Mouse (Mus musculus) liver, adult 2 months (tissue): ENCODE data around the gene Gm2696. TPM values are rescaled to one million over a fixed set of nuclear protein-coding genes. Genes with fewer than 3 reads are reported as not detected.
"Not testable (repeated sequence)": the region's sequence is repeated elsewhere in the genome, so short reads cannot be mapped to it uniquely, and the experiment has no call there.

Experiments
- DNase-seq: peaks from one replicate; pipeline ENCODE4 v3.0.0-alpha.2; 2011; ENCODE audit warnings: low read depth, low spot score; ENCODE audit errors: extremely low read depth
- H3K27ac ChIP-seq: fragments of 200-500 bp; replicated peaks from 2 replicates; pipeline ENCODE4 v1.5.1; 2012; ENCODE audit warnings: low read depth, mild to moderate bottlenecking, control low read depth, inconsistent platforms, low read length; ENCODE audit not compliant: insufficient read depth
- H3K27me3 ChIP-seq: fragments of 200-500 bp; 2 replicates; pipeline ENCODE4 v1.6.1; 2012; ENCODE audit warnings: mild to moderate bottlenecking, moderate library complexity, low read length, inconsistent platforms; ENCODE audit not compliant: control insufficient read depth, insufficient read depth
- H3K36me3 ChIP-seq: fragments of 200-500 bp; 2 replicates; pipeline ENCODE4 v1.6.1; 2012; ENCODE audit warnings: low read length, inconsistent platforms; ENCODE audit not compliant: control insufficient read depth, insufficient read depth
- H3K4me1 ChIP-seq: fragments of 200-500 bp; 2 replicates; pipeline ENCODE4 v1.6.1; 2011; ENCODE audit warnings: low read length; ENCODE audit not compliant: control insufficient read depth, insufficient read depth
- H3K4me3 ChIP-seq: fragments of 200-500 bp; 2 replicates; pipeline ENCODE4 v1.5.1; 2011; ENCODE audit warnings: low read depth, mild to moderate bottlenecking, control low read depth, low read length, moderate library complexity; ENCODE audit not compliant: insufficient read depth
- H3K79me2 ChIP-seq: fragments of 200-500 bp; 2 replicates; pipeline ENCODE4 v1.6.1; 2012; ENCODE audit warnings: inconsistent platforms, mild to moderate bottlenecking, low read length, moderate library complexity; ENCODE audit not compliant: control insufficient read depth, insufficient read depth
- H3K9ac ChIP-seq: fragments of 200-500 bp; 2 replicates; pipeline ENCODE4 v1.6.1; 2012; ENCODE audit warnings: low read depth, mild to moderate bottlenecking, control low read depth, inconsistent platforms, low read length
- CTCF ChIP-seq: fragments of 200-500 bp; IDR thresholded peaks from 2 replicates; pipeline ENCODE4 v1.5.1; 2011; ENCODE audit warnings: low read depth, low read length, control low read depth
- POLR2A ChIP-seq: fragments of 200-500 bp; IDR thresholded peaks from 2 replicates; pipeline ENCODE4 v1.6.1; 2011; ENCODE audit warnings: low read length, control low read depth; ENCODE audit not compliant: insufficient read depth; ENCODE audit errors: extremely low read depth
- WGBS: fragments of 180-500 bp; shearing (Covaris S2); methylation state at CpG from one replicate; pipeline ENCODE4 v1.1.7; 2018; 5-methylcytosine and 5-hydroxymethylcytosine counted together
- polyA plus RNA-seq: library from polyadenylated mRNA; depleted of rRNA; stranded (reverse); fragments of >200 nt; gene quantifications from 2 replicates; pipeline ENCODE4 v1.2.3, GENCODE M21; 2012
- total RNA-seq: library from RNA; depleted of rRNA; stranded (reverse); fragments of >200 nt; gene quantifications from 2 replicates; pipeline ENCODE4 v1.2.3, GENCODE M21; 2014

Gm2696 gene
- total and polyA plus RNA-seq, 2 experiments, result not detected

DNA sequence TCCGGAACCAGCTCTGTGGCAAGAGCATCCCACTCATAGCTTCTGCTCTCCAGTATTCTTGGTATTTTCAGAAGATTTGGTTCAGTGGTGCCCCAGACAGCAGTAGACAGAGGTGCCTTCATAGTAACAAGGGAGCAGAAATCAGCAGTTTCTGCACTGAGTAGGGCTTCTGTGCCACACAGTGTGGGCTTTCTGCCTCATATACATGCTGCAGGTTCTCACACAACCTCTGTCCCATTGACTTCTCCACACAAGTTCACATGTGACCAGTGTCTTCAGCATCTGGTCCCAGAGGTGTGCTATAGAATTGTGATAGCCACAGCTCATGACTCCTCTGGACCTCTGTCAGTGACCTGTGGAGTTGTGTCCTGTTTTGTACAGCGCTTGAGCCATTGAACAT is 25.9 kb upstream of the Gm2696 start:
- no peak for DNase-seq
- no peak overlapping the region for H3K4me3 ChIP-seq
- H3K9ac ChIP-seq, result no peak overlapping the region
- TF ChIP-seq POLR2A, result no peak
- TF ChIP-seq CTCF, result no peak
- no peaks in the 10 kb centered on the region for H3K4me1 ChIP-seq
- 75% methylated on average over 2 of the region's 2 CpGs for WGBS
- H3K79me2 ChIP-seq, result no peaks in the 10 kb centered on the region
- H3K27ac ChIP-seq, result no peak overlapping the region
- H3K27me3 ChIP-seq, result no peaks in the 10 kb centered on the region
- no peaks in the 10 kb centered on the region for H3K36me3 ChIP-seq

DNA sequence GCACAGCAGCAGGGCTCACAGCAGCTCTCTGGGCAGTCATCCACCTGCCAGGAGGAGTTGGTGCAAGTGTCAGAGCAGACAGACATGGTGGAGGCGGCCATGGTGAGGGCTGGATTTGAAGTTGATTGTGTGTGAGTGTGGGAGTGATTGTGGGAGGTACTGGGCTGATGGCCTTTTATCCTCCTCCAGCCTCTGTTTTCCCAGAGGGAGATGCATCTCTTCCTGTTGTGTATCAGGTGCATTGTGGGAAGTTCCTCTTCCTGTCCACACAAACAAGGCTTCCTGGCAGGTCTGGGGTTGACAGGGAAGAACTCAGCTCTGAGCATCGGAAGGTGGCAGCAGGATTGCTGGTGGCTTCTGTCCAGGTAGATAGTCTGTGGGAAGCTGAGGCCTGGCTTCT is 19.5 kb upstream of the Gm2696 start, which contains the start of gene Gm9639:
Gene Gm9639, minus strand, starts transcription at position 101 of the 400 bp plus-strand sequence.
- 51% methylated on average over 2 of the region's 2 CpGs for WGBS
- no peaks in the 10 kb centered on the region for H3K27me3 ChIP-seq
- TF ChIP-seq CTCF (no peak), POLR2A (no peak)
- no peak within 1 kb of the TSS for H3K27ac ChIP-seq
- H3K79me2 ChIP-seq, result no peaks in the 10 kb centered on the region
- H3K4me3 ChIP-seq, result no peak within 1 kb of the TSS
- no peak within 1 kb of the TSS for H3K9ac ChIP-seq
- no peak for DNase-seq
- H3K36me3 ChIP-seq, result no peaks in the 10 kb centered on the region
- no peaks in the 10 kb centered on the region for H3K4me1 ChIP-seq

DNA sequence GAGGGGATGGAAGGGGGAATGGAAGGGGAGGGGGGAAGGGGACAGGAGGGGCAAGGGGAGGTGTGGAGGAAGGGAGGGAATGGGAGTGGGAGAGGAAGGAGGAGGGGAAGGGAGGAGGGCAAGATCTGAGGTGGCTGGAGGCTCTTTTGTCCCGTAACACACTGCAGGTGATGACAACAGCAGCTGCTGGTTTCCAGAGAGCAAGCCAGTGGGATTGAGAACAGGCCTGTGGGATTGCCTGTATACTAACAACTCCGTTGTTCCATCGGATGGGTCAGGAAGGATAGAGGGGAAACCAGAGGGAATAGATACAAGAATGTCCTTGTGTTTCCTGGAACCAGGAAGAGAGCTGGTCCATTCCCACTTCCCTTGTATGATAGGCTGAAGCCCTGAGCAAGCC is 16.8 kb upstream of the Gm2696 start:
- TF ChIP-seq CTCF (no peak), POLR2A (no peak)
- 35% methylated on average over 3 of the region's 3 CpGs for WGBS
- DNase-seq, result no peak

DNA sequence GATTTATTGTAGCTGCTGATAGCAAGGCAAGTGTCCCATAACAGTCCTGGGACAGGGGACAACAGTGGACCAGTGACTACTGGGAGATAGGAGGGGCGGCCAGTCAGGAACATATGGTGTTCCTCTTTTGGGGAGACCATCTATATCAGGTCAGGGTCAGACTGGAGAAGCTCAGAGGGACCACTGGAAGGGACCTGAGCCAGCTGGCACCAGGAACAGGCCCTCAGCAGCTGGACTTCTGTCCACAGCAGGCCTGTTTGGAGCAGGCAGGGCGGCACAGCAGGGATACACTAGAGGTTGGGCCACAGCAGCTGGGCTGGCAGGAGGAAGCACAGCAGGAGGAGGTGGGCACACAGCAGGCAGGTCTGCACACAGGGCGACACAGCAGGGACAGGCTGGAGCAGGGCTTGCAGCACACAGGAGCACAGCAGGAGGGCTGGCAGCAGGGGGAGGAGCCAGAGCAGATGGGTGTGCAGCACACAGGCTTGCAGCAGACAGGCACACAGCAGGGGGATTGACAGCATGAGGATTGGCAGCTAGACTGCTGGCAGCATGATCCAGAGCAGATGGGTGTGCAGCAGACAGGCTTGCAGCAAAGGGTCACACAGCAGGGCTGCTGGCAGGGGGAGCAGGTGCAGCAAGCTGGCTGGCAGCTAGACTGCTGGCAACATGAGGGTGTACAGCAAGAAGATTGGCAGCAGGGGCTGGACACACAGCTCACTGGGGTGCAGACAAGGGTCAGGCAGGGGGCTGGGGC is 16.1 kb upstream of the Gm2696 start:
- not testable (repeated sequence) for H3K27ac ChIP-seq, H3K4me1 ChIP-seq, H3K9ac ChIP-seq, H3K27me3 ChIP-seq, H3K4me3 ChIP-seq, H3K79me2 ChIP-seq, H3K36me3 ChIP-seq, DNase-seq
- 69% methylated on average over 3 of the region's 3 CpGs for WGBS

More for the DNA sequence above, 16.8 kb upstream of the Gm2696 start:
- Histone ChIP-seq H3K27me3 (no peaks in the 10 kb centered on the region), H3K4me1 (no peaks in the 10 kb centered on the region), H3K27ac (no peak overlapping the region), H3K4me3 (no peak overlapping the region), H3K36me3 (no peaks in the 10 kb centered on the region), H3K9ac (no peak overlapping the region), H3K79me2 (no peaks in the 10 kb centered on the region)

DNA sequence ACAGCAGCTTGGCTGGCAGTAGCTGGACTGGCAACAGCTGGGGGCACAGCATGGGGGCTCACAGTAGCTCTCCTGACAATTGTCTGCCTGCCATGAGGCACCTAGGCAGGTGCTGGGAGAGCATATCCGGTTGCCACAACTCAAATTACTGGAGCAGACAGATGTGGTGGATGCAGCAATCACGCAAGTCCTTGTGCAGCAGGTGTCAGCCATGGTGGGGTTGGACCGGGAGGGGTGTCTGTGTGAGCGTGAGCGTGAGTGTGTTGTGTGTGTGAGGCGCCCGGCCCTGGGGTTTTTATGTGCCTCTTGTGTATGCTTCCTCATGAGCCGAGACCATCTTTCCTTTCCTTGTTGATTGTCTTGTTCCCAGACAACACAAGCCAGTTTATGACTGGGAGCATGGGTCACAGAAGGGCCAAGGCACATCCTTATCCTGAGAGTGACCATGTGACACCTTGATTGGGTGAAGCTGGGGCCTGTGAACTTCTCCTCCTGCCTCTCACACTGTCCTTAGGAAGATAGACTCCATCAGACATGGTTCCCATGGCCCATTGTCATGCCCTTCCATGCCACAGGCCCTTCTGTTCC is 15.5 kb upstream of the Gm2696 start, which contains the start of gene Gm19668:
Gene Gm19668, minus strand, starts transcription at position 213 of the 588 bp plus-strand sequence.
- H3K9ac ChIP-seq, result no peak within 1 kb of the TSS
- no peaks in the 10 kb centered on the region for H3K4me1 ChIP-seq
- no peak within 1 kb of the TSS for H3K4me3 ChIP-seq
- no peaks in the 10 kb centered on the region for H3K79me2 ChIP-seq
- no peaks in the 10 kb centered on the region for H3K27me3 ChIP-seq
- 80% methylated on average over 8 of the region's 8 CpGs for WGBS
- DNase-seq, result no peak
- TF ChIP-seq CTCF (no peak), POLR2A (no peak)
- no peak within 1 kb of the TSS for H3K27ac ChIP-seq
- H3K36me3 ChIP-seq, result no peaks in the 10 kb centered on the region

DNA sequence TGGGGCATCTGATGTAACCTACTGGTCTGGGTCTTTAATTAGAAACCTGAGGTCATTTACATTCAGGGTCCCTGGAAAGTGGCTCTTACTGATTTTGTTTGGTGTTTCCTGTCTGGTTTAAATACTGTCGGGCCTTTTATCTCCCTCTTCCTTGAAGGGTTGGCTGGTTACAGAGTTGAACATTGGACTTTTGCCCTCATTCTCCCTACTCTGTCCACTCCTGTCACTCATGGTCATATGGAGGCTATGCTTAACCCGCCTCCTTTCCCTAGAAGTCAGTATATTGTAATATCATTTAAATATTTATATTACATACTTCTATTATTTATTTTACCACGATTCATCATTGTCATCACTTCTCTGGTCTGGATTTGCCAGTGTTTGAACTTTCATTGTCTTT is 10.4 kb upstream of the Gm2696 start:
- no peak overlapping the region for H3K4me3 ChIP-seq
- no peak overlapping the region for H3K9ac ChIP-seq
- peak; percentile 15 for DNase-seq
- H3K36me3 ChIP-seq, result no peaks in the 10 kb centered on the region
- TF ChIP-seq POLR2A (no peak), CTCF (no peak)
- no peak overlapping the region for H3K27ac ChIP-seq
- 49% methylated on average over 3 of the region's 3 CpGs for WGBS
- H3K27me3 ChIP-seq, result no peaks in the 10 kb centered on the region
- H3K79me2 ChIP-seq, result no peaks in the 10 kb centered on the region
- H3K4me1 ChIP-seq, result no peaks in the 10 kb centered on the region
